Mouse (Mus musculus) testis, adult 2 months (tissue): ENCODE data around the gene Mef2b.

Experiments used
- CTCF ChIP-seq: fragments of 200-500 bp; IDR thresholded peaks from 2 replicates; pipeline ENCODE4 v1.5.1; 2012; ENCODE audit warnings: low read depth, mild to moderate bottlenecking, inconsistent platforms, low read length, moderate library complexity; ENCODE audit not compliant: control insufficient read depth, insufficient read depth, insufficient replicate concordance
- POLR2A ChIP-seq: fragments of 200-500 bp; IDR thresholded peaks from 2 replicates; pipeline ENCODE4 v1.6.1; 2012; ENCODE audit warnings: low read depth, mild to moderate bottlenecking, inconsistent platforms, low read length, moderate library complexity; ENCODE audit not compliant: control insufficient read depth

DNA sequence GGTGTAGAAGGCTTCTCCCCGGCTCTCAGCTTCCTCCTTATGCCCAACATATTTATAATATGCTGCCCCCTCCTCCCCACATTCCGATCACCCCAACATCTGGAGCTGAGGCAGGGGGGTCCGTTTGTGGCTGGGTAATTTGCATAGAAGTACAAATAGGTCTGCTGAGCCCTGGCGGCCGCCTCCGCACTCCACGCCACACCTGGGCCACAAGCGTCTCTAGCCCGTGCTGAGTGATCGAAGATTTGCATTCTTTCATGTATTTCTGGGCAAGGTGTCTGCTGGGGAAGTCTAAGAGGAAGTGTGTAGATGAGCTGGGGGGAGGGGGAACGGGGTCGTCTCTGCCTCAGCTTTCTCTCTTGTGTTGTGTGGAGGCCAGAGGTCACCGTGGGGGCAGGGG is 20.5 kb downstream of the Mef2b start:
- TF ChIP-seq CTCF: no peak
- no peak for TF ChIP-seq POLR2A
